Mouse (Mus musculus) granulocyte monocyte progenitor cell, adult 5-6 weeks (primary cell): Measurements from ENCODE around the gene Coil. TPM values are rescaled to one million over a fixed set of nuclear protein-coding genes. Genes with fewer than 3 reads are reported as not detected.

Experiments used
- ATAC-seq: replicated peaks from 2 replicates; pipeline ENCODE4 v1.8.0; 2016; ENCODE audit warnings: mild to moderate bottlenecking, moderate TSS enrichment, inconsistent platforms; ENCODE audit not compliant: poor library complexity, severe bottlenecking
- total RNA-seq, 2 experiments: library from RNA; stranded (forward) in 1 of 2; stranded (reverse) in 1 of 2; fragments of 200-712, 200-1000 nt in 1 of 2; fragments of >200 nt in 1 of 2; fragmentation: Nextera tagmentation in 1 of 2; gene quantifications; 2 replicates each; pipeline ENCODE4 v1.2.3; 2014 to 2017

Gene Coil
- total RNA-seq, 2 experiments from 2014 or later: 8.4 to 9.1 TPM

DNA sequence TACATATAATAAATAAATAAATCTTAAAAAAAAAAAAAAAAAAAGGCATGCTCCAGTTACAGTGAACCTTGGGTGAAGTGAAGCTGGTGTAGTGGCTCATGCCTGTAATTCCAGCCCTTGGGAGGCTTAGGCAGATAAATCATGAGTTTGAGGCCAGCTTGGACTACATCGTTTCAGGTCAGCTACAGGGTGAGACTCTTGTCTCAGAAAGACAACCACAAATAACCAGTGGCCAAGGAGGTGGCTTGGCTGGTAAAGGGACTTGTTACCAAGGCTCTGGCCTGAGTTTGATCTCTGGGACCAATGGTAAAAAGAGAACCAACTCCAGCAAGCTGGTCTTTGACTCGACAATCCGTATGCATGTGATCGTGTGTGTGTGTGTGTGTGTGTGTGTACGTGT, 32.0 kb downstream of the Coil start:
- ATAC-seq: no peak

DNA sequence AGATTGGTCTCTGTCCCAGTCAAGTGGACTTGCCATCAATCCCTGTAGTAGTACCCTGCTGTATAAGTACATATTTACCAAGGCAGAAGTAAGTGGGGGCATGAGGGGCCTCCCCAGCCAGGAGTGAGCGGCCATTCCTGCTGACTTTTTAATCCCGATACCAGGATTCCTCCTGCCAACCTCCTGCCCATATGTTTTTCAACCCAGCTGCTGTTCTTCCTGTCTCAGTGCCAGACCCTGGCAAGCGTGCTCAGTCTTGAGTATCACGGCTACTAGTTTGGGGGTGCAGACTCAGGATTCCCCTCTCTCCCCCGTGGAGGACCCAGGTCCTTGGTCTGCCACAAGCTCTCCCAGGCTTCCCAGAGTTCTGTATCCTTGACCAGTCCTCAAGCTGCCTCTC, 32.6 kb downstream of the Coil start:
- no peak for ATAC-seq

DNA sequence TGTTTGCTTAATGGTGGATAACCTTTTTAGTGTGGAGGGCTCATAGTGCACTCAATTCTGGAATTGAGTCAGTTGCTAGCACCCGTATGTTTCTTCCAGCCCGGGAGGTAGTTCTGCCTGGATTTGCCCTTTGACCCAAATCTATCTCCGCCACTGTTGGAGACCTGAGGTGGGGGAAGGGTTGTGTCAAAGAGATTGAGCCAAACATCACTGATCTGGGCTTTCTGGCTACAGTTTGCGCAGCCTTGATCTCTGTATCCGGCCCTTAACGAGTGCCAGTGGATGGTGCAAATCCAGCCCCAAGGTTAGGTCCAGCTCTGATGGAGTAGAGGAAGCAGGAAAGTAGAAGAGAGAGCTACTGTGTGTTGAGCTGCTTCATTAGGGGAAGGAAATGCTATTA, 33.0 kb downstream of the Coil start:
- ATAC-seq: no peak

DNA sequence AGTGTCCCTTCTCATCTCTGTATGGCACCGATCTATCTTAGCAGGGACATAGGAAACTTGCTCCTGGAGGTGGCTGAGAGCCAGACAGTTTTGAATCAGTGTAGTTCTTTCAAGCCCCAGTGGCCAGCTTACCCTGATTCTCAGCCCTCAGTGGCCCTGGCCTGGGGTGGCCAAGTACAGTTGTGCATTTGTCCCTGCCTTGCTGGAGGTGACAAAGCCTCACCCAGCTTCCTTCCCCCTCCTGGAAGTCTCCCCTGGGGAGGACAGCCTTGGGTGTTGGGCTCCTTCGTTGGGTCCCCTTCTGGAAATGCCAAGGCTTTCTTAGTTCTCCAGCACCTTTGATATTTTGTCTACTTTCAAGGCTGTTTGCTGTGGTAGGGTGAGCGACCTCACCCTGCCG, 33.7 kb downstream of the Coil start:
- ATAC-seq: no peak

DNA sequence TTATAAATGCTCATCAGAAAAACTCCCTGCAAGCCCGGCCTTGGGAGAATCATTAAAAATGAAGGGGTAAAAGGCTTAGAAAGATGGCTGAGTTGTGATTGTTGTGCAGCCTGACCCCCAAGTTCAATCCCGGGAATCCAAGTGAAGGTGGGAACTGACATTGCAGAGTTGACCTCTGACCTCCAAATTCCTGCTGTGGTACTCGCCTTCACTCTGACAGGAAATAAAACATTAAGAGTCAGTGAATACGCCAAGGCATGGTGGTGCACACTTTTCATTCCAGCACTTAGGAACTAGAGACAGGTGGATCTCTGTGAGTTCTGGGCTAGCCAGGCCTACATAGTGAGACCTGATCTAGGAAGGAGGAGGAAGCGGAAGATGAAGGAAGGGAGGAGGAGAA, 35.4 kb downstream of the Coil start:
- no peak for ATAC-seq

DNA sequence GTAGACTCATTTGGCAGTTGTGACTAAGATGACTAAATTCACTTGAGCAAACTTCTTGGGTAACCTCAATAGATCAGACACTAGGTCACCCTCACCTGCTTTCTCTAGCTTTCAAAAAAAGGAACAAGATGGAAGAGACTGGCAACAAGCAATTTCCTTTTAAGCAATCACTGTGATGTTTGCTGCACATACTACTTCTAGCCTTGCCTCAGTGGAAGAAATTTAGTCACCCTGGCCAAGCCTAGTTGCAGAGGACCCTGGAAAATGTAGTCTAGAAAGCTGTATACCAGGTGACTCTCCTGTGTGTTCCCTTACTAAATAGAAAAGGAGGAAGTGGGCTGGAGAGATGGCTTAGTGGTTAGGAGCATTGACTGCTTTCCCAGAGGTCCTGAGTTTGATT, 36.4 kb downstream of the Coil start:
- peak; percentile 88 for ATAC-seq

DNA sequence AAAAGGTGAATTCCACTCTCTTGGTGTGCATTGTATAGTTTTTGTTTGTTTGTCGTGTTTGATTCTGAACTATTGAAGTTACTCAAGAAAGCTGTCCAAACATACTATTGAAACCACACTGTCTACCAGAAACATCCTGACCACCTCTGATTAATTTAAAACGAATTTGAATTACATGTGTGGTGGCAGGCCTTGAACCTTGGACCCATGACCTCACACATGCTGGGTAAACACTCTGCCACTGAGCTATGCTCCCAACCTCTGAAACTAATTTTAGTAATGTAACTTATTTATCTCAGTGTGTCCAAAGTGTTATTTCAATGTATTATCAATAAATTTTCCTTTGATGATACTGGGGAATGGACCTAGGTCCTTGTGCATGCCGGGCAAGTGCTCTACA, 37.5 kb downstream of the Coil start:
- no peak for ATAC-seq

DNA sequence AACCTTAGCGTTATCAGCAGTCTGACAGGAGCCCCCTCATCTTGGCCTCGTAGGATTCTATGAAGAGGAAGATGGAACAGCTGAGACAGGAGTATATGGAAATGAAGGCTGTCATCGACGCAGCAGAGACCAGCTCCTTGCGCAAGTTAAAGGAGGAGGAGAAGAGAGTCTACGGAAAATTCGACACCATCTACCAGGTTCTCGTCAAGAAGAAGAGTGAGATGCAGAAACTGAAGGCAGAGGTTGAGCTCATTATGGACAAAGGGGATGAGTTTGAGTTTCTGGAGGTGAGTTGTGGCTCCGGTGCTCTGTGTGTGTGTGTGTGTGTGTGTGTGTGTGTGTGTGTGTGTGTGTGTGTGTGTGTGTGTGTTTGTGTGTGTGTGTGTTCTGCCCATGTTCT, 39.0 kb downstream of the Coil start:
- ATAC-seq: no peak

DNA sequence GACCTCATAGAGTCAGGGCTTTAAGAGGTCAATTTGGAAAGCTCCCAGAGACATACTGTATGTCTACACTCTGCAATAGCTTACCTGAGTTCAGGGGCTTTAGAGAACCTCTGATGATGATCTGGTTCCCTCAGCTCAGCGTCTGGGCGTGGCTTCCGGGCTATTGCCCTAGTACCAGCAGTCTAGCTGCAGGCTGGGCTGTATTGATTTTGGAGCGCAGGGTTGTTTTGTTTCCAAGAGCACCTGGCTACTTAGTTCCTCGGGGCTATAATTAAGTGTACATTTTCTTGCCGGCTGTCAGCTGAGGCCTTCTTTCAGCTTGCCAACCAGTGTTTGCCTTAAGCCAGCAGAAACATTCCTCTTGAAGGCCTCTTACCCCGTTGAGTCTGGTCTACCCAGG, 39.4 kb downstream of the Coil start:
- ATAC-seq: no peak

DNA sequence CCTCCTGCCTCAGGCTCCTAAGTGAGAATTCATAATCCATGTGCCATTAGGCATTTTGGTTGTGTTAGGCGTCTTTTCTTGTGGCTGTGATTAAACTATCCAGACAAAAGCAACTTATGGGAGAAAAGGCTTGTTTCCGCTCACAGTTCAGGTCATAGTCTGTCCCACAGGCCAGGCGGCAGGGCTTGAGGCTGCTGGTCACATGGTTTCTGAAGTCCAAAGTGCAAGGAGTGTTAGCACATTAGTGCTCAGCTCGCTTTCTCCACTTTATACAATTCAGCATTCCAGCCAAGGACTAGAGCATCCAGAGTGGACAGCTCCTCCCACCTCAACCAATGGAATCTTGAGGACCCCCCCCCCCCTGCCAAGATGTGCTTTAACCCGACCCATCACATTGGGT, 42.2 kb downstream of the Coil start:
- no peak for ATAC-seq

DNA sequence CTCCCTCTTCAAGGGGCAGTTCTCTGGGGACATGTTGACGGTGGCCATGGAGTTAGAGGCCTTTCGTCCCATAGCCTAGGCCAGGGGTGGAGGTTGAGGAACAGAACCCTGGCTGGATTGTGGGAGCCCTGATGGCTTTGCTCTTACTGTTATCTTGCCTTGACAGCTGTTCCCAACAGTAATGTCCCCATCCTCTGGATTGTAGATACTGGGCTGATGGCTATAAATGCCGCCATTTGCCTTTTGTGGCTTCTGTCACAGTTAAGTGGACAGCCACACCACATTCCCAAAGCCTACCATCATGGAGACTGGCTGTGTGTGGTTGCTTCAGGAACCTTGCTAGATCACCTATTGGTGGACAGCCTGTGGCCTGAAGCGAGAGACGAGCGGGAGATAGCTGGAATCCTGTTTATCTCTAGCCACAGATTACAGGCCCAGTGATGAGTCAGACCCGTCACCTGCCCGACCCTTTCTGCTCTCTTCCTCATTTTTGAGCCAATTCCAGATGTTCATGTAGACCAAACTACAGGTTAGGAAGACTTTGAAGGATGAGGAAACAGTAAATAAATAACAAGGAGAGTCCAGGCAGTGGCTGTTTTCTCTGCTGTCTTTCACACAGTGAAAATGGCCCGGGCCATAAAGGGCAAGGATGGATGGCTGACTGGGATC, 47.6 kb downstream of the Coil start:
- no peak for ATAC-seq

DNA sequence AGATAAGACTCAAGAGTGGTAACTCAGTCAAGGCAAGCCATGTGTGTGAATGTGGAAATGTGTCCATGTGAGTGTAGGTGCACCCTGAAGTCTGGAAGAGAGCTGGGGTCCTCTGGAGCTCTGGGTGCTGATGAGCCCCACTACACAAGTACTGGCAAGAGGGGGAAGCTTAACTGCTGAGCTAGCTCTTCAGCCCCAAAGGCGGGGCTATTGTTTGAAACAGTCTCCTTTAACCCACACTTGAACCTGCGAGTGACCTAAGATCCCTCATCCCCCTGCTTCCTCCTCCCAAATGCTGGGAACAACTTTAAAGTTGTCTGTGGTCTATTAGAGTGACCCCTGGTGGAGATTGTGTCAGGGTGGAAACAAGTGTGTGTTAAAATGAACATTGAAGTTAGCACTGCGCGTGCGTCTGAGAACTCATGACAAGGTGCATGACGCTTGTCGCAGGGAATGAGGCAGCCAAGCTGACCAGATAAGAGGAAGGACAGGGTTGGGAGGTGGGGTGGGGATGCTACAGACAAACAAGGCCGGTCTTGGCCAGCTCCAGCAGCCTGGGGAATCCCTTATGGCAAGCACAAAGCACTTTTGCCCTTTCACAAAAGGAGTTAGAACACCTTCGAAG, 50.7 kb downstream of the Coil start:
- no peak for ATAC-seq

DNA sequence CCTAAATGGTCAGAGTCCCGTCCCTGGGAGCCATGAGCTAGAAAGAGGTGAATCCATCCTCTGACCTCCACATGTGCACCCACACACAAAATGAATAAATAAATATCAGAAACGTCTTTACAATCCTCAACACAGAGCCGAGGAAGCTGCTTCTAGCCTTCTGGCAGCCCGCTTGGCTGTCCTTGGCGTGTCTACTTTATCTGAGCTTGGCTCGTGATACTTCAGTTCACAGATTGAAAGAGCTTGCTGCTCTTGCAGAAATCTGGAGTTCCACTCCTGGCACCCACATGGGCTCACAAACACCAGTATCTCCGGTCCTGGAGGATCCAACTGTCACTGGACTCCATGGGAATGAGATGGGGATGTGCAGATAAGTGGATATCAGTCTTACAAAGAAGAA, 51.6 kb downstream of the Coil start:
- ATAC-seq: no peak

DNA sequence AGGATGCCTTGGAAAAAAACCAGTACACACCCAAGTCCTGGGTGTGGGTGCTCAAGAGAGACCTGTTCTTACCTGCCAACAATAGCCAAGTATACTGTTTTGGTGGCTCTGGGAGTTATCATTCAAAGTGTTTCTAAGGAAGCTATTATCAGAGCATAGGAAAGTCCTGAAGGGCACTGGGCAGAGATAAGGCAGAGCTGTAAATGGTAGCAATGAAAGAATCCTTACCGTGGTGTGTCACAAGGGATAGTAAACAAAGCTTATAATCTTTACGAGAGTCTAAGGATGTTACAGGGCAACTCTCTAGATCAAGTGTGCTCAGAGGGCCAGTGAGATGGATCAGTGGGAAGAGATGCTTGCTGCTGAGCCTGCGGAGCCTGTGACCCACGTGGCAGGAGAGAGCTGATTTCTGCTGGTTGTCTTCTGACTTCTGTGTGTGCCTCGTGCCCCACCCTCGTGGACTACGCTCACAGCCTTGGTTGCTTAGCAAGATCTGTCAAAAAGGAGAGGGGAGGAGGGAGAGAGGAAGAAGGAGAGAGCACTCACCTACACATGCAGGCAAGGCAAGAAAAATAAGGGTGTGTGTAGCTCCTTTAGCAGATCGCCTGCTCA, 52.2 kb downstream of the Coil start:
- no peak for ATAC-seq

DNA sequence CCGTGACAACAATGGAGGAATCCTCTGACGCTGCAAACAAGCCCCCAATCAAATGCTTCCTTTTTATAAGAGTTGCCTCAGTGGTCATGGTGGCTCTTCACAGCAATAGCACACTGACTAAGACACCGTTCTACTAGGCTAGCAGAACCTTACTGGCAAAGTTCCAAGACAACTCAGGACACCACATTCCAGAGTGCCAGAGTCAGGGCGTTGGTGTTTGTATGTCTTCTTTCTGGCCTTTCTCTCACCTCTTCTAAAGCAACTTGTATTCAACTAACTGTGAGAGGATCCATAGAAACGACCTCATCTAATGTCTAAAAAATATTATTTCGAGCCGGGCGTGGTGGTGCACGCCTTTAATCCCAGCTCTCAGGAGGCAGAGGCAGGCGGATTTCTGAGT, 53.4 kb downstream of the Coil start:
- no peak for ATAC-seq

DNA sequence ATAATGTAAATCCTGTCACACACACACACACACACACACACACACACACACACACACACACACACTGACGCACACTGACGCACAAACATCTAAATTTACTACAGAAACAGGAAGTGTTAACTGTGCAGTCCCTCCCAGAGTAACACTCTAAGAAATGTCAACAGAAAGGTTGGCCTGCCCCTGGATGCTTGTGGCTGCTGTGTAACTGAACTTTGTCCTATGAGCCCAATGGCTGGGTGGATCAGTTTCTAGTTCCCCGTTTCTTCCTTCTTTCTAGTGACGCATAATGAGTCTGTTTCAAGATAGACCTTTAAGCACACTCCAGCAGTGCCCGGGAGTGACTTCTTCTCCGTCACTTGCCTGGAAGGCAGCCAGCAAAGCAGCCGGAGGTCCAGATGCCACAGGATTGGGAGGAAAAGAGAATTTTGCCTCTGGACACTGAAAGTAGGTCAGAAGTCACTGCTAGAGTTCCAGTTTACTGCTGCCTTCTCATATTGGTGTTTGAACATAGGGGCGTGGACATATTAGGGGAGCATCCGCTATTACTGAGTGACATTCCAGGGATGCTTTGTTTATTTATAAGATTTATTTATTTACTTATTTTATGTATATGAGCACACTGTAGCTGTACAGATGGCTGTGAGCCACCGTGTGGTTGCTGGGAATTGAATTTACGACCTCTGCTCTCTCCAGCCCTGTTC, 54.3 kb downstream of the Coil start:
- ATAC-seq: peak; percentile 89

DNA sequence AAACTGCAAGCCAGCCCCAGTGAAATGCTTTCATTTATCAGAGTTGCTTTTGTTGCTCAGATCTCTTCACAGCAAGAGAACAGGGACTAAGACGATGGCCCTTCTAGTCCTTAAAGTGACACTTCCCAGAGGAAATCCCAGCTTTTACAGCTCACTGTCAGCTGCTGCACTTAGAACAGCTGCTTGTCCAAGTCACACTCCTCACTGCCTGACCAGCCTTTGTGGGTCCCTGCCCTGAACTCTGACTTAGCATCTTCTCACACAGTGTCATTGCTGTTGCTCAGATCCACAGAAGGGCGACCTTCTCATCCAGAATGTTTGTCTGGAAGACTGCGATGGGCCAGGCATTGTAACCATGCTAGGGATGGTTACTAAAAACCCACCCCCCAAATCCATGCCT, 55.6 kb downstream of the Coil start:
- no peak for ATAC-seq

DNA sequence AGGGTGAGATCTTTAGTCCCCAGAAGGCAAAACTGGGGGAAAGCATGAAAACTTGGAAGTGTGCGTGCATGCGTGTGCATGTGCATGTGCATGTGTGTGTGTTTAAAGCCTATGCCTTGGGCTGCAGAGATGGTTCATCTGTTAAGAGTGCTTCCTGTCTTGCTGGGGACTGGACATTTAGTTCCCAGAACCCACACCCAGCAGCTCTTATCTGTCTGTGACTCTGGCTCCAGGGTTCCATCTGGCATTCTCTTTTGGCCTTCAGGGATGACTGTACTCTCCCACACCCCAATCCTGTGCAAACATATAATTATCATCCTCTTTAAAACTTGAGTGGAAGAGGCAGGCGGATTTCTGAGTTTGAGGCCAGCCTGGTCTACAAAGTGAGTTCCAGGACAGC, 56.1 kb downstream of the Coil start:
- no peak for ATAC-seq

DNA sequence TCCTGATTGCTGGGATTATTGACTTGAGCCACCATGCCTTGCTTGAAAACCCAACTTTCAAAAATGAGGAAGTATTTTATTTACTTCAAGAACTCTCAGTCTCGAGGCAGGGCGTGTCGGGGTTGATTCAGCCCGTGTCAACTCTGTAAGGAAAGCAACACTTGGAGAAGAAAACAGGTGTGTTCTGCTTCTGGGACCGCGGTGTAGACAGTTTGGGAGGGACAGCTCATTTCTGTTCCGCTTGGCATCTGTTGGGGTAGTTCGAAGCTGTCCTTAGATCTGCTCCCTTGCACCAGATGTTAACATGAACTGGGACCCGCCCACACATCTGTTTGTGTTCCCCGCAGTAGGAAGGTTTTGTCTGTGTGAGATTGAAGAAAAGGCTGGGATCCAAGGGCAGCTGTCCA, 57.9 kb downstream of the Coil start:
- peak; percentile 40 for ATAC-seq

DNA sequence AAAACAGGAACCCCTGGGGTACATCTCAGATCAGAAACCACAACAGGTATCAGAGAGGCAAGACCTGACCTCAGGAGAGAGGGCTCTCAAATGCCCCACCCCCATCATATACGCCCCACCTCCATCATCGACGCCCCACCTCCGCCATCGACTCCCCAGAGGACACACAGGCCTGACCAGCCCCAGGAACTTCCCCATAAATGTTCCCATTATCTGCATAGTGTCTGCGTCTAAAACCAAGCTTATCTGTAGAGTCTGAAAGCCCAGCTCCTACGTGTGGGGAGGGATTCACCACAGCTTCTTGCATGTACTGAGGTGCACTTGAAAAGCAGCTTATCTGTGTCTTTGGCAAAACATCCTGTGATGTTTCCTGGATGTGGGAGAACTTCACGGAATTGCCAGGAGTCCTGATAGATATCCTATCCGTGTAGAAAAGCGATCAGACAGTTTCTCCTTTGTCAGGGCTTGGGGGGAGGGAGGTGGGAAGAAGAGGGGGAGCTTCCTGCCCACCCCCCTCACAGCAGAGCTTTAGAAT, 58.9 kb downstream of the Coil start:
- ATAC-seq: peak; percentile 41

DNA sequence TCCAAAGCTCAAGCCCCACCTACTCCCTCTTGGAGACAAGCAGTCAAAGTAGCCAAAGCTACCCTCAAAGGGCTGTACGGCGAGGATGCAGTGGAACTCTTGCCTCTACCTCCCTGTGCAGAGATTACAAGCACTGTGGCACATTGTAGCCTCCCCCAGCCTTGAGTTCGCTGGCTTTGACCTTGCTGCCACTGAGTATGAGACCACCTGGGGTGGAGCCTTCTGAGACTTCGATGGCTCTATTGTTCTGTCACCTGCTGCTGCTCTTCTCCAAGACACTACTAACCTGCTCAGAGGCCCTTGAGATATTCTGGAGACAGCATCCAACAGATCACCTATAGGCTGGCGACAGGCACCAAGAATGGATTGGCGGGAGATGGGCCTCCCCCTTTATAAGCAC, 60.5 kb downstream of the Coil start:
- ATAC-seq: no peak
